Mouse (Mus musculus) liver, postnatal 0 days (tissue): ENCODE measurements around the gene Bdp1. TPM values are rescaled to one million over a fixed set of nuclear protein-coding genes. Genes with fewer than 3 reads are reported as not detected.

ENCODE experiments used
- ATAC-seq: fragments of 200-750 bp; cut with Nextera tagmentation; 2 replicates; pipeline ENCODE4 v1.8.0; 2017; ENCODE audit warnings: mild to moderate bottlenecking, moderate library complexity
- DNase-seq: peaks from one replicate; pipeline ENCODE4 v3.0.0-alpha.2; 2016
- H3K27ac ChIP-seq: fragments of 300-500 bp; sonication (generic); 2 replicates; pipeline ENCODE4 v1.5.1; 2014; ENCODE audit warnings: antibody characterized with exemption, moderate library complexity, mild to moderate bottlenecking, low read depth
- H3K27me3 ChIP-seq: fragments of 300-500 bp; sonication (generic); 2 replicates; pipeline ENCODE4 v1.6.1; 2014; ENCODE audit warnings: low read length, control low read depth, mixed read lengths; ENCODE audit not compliant: insufficient read depth
- H3K36me3 ChIP-seq: fragments of 300-500 bp; sonication (generic); replicated peaks from 2 replicates; pipeline ENCODE4 v1.6.1; 2014; ENCODE audit warnings: mild to moderate bottlenecking, control low read depth, low read length, moderate library complexity, mixed read lengths; ENCODE audit not compliant: insufficient read depth
- H3K4me1 ChIP-seq: fragments of 300-500 bp; sonication (generic); 2 replicates; pipeline ENCODE4 v1.6.1; 2014; ENCODE audit warnings: antibody characterized with exemption, mild to moderate bottlenecking, control low read depth; ENCODE audit not compliant: insufficient read depth
- H3K4me2 ChIP-seq: fragments of 300-500 bp; sonication (generic); 2 replicates; pipeline ENCODE4 v1.6.1; 2014; ENCODE audit warnings: low read depth, mild to moderate bottlenecking, low read length, moderate library complexity, mixed read lengths
- H3K4me3 ChIP-seq: fragments of 300-500 bp; sonication (generic); 2 replicates; pipeline ENCODE4 v1.5.1; 2014; ENCODE audit warnings: low read depth, low read length
- H3K9ac ChIP-seq: fragments of 300-500 bp; sonication (generic); replicated peaks from 2 replicates; pipeline ENCODE4 v1.6.1; 2014; ENCODE audit warnings: mild to moderate bottlenecking, moderate library complexity
- H3K9me3 ChIP-seq: fragments of 300-500 bp; sonication (generic); 2 replicates; pipeline ENCODE4 v1.6.1; 2016; ENCODE audit warnings: mild to moderate bottlenecking, control low read depth, low read length, mixed read lengths
- CTCF ChIP-seq: sonication (generic); IDR thresholded peaks from 2 replicates; pipeline ENCODE4 v1.5.1; 2016; ENCODE audit warnings: antibody characterized with exemption, low read depth
- EP300 ChIP-seq: IDR thresholded peaks from 2 replicates; pipeline ENCODE4 v1.6.1; 2016; ENCODE audit warnings: antibody characterized with exemption, low read depth, mild to moderate bottlenecking
- WGBS: fragments of 180-500 bp; shearing (Covaris S2); extraction: QIAGEN DNeasy Blood & Tissue Kit; methylation state at CpG from one replicate; pipeline ENCODE4 v1.1.7; 2014; ENCODE audit not compliant: insufficient replicate concordance; 5-methylcytosine and 5-hydroxymethylcytosine counted together
- polyA plus RNA-seq: library from polyadenylated mRNA; unstranded; fragments of >200 nt; fragmentation: Nextera tagmentation; extraction: Ambion mirVana; gene quantifications from 2 replicates; pipeline ENCODE4 v1.2.1, GENCODE M21; 2015

Bdp1 gene
- polyA plus RNA-seq, 1 experiment from 2014 or later: 9.1 TPM

DNA sequence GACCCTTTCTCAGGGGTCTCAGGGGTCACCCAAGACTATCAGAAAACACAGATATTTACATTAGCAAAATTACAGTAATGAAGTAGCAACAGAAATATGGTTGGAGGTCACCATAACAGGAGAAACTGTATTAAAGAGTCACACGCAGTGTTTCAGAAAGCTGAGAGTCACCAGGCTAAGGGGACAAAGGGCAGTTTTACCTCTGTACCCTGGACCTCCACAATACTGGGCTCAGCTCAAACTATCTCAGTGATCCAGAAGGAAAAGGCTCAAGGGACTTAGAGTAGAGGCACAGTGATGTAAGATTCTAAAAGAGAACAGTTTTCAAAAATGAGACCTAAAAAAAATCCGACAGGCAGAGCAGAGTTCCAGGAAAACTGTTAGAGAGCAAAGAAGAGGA lies 124.5 kb downstream of the Bdp1 start:
- 59% methylated on average over 2 of the region's 2 CpGs for WGBS
- no peak for TF ChIP-seq EP300
- no peak for TF ChIP-seq CTCF
- Histone ChIP-seq H3K4me1 (no peaks in the 10 kb centered on the region), H3K27ac (no peak overlapping the region), H3K9ac (no peak overlapping the region), H3K36me3 (0 out of 2 replicates have a peak, but pooled peaks cover 7% of the 10 kb centered on the region), H3K27me3 (no peaks in the 10 kb centered on the region), H3K4me2 (no peak overlapping the region), H3K4me3 (no peak overlapping the region), H3K9me3 (no peaks in the 10 kb centered on the region)
- ATAC-seq (no peak), DNase-seq (no peak)

DNA sequence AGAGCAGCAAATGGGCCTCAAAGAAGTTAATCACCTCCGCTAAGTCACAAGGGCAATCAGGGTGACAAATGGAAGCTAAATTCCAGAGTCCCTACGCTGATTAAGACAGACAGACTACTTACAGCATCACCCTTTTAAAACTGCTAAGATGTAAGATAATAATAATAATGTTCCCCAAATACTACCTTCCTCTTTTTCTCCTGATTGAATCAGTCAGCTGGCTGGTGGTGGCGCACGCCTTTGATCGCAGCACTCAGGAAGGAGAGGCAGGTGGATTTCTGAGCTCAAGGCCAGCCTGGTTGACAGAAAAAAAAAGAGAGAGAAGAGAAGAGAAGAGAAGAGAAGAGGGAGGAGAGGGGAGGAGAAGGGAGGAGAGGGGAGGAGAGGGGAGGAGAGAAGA lies 133.8 kb downstream of the Bdp1 start:
- no peak for DNase-seq
- WGBS: 81% methylated on average over 4 of the region's 5 CpGs
- H3K4me1 ChIP-seq: no peaks in the 10 kb centered on the region
- no peak overlapping the region for H3K27ac ChIP-seq
- H3K9me3 ChIP-seq: no peaks in the 10 kb centered on the region
- no peak overlapping the region for H3K9ac ChIP-seq
- H3K4me2 ChIP-seq: no peak overlapping the region
- H3K36me3 ChIP-seq: peaks cover 12% of the 10 kb centered on the region; the same call in 1 of the 2 replicates
- H3K4me3 ChIP-seq: no peak overlapping the region
- TF ChIP-seq EP300 (no peak), CTCF (no peak)
- no peaks in the 10 kb centered on the region for H3K27me3 ChIP-seq
- no peak for ATAC-seq

Other genes starting within 250 kb of the Bdp1 start
- not detected in 2 replicates for gene Cartpt, start 203.0 kb downstream of the Bdp1 start, polyA plus RNA-seq
- gene Mccc2, start 88.4 kb downstream of the Bdp1 start, polyA plus RNA-seq: 32.5 and 35.7 TPM in 2 replicates
- gene Serf1, start 3.9 kb upstream of the Bdp1 start, polyA plus RNA-seq: 15.1 and 15.5 TPM in 2 replicates
- 13.0 and 14.6 TPM in 2 replicates for gene Smn1, start 20.8 kb upstream of the Bdp1 start, polyA plus RNA-seq
- 1.1 and 1.4 TPM in 2 replicates for gene Naip2, start 98.0 kb upstream of the Bdp1 start, polyA plus RNA-seq
- 0.50 and 0.53 TPM in 2 replicates for gene Naip5, start 142.3 kb upstream of the Bdp1 start, polyA plus RNA-seq
- gene Naip6, start 213.6 kb upstream of the Bdp1 start, polyA plus RNA-seq: 0.30 and 0.35 TPM in 2 replicates